Mouse (Mus musculus): ENCODE results near the gene Polr3c. TPM values are rescaled to one million over a fixed set of nuclear protein-coding genes. Genes with fewer than 3 reads are reported as not detected.
A peak's percentile ranks its signal among the peaks of the same experiment; 100 is the strongest.
"Not testable (repeated sequence)": the region's sequence is repeated elsewhere in the genome, so short reads cannot be mapped to it uniquely, and the experiment has no call there.

Polr3c gene
- total RNA-seq (2021), result 10 to 100 TPM; 27.5 to 28.1 TPM

GRCm38 (mm10) chr3:96727343-96727827 lies at the start of gene Polr3c, which contains the start of gene Rnf115:
TSS of gene Polr3c (minus strand) at chr3:96727628.
TSS of gene Rnf115 (plus strand) at chr3:96727664.
- intact Hi-C loops (cut with DNase I), result no loop called here
- peak; percentile 90 to 98 for DNase-seq (ENCODE audit: extremely low spot score in 1 of 2, low spot score in 2 of 2)

GRCm38 (mm10) chr3:96777120-96777519 lies 49.7 kb upstream of the Polr3c start:
- intact Hi-C loops (cut with DNase I), result no loop called here
- DNase-seq (ENCODE audit: extremely low spot score in 1 of 2, low spot score in 2 of 2), result no peak

GRCm38 (mm10) chr3:96772949-96773348 lies 45.5 kb upstream of the Polr3c start:
- intact Hi-C loops (cut with DNase I), result no loop called here
- no peak for DNase-seq (ENCODE audit: extremely low spot score in 1 of 2, low spot score in 2 of 2)

- intact Hi-C loops (cut with DNase I), result no loop called here
- DNase-seq (ENCODE audit: extremely low spot score in 1 of 2, low spot score in 2 of 2), result no peak
Measured at GRCm38 (mm10) chr3:96769971-96770370, 42.5 kb upstream of the Polr3c start.

GRCm38 (mm10) chr3:96764528-96764927 lies 37.1 kb upstream of the Polr3c start:
- no peak for DNase-seq (ENCODE audit: extremely low spot score in 1 of 2, low spot score in 2 of 2)
- intact Hi-C loops (cut with DNase I), result no loop called here

DNA sequence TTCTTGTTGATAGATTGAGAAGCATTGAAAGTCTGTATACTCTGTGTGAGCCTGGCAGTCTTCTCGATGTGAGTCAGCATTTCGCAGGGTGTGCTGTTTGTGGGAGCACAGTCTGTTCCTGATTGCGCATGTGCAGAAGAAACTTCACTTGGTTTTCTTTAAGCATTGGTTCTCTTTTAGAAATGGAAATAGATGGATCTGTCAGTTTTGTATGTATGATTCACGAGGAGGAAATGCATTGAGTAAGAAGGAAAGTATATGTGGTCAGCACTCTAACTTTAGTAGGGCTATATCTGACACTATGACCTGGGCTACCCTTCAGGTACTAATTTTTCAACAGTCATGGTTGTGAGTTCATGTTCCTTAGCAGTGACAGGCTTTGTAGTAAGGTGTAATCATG lies 32.3 kb upstream of the Polr3c start:
- intact Hi-C loops (cut with DNase I), result no loop called here
- no peak for DNase-seq (ENCODE audit: extremely low spot score in 1 of 2, low spot score in 2 of 2)

DNA sequence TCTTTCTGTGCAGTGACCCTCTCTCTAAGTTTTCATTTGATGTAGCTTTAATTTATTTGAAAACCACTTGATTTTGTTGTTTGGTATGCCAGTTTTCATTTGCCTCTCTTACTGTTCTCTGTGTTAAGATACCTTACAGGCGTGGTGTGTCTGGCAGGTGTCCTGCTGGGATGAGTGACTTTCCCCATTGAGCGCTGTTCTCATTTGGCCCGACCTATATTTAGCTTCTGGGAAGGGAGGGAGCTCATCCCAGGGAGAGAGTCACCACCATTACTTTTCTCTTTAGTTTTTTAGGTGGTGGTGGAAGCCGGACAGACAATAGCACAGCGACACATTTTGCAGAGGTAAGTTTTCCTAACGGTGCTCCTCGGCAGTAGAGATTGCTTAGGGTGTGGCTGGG lies 30.3 kb upstream of the Polr3c start:
- intact Hi-C loops (cut with DNase I), result no loop called here

GRCm38 (mm10) chr3:96755935-96756334 lies 28.5 kb upstream of the Polr3c start:
- intact Hi-C loops (cut with DNase I), result no loop called here
- DNase-seq (ENCODE audit: extremely low spot score in 1 of 2, low spot score in 2 of 2), result no peak

More for the DNA sequence above, 30.3 kb upstream of the Polr3c start:
- DNase-seq (ENCODE audit: extremely low spot score in 1 of 2, low spot score in 2 of 2), result no peak

DNA sequence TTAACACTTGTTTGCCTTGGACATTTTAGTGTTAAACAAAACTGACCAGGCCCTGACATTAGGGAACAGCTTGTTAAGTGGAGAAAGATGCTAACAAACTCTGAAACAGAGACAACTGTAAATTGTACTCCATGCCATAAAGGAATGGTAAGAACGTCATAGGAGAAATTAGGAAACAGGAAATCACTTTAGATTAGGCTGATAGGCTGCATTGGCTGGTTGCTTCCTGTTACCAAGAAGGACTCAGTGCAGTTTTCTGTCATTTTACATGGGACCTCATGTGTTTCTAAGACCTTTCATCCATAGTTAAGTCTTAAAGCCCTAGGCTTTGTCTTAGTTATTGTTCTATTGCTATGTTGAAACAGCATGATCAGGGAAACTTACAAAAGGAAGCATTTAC lies 19.4 kb upstream of the Polr3c start:
- no peak for DNase-seq (ENCODE audit: extremely low spot score in 1 of 2, low spot score in 2 of 2)
- intact Hi-C loops (cut with DNase I), result no loop called here

GRCm38 (mm10) chr3:96744348-96744747 lies 16.9 kb upstream of the Polr3c start:
- intact Hi-C loops (cut with DNase I), result no loop called here
- no peak for DNase-seq (ENCODE audit: extremely low spot score in 1 of 2, low spot score in 2 of 2)

GRCm38 (mm10) chr3:96740279-96740678 lies 12.9 kb upstream of the Polr3c start:
- intact Hi-C loops (cut with DNase I); DNase-seq (ENCODE audit: extremely low spot score in 1 of 2, low spot score in 2 of 2): not testable (repeated sequence)

GRCm38 (mm10) chr3:96737995-96738394 lies 10.6 kb upstream of the Polr3c start:
- intact Hi-C loops (cut with DNase I), result no loop called here
- DNase-seq (ENCODE audit: extremely low spot score in 1 of 2, low spot score in 2 of 2), result no peak

GRCm38 (mm10) chr3:96737013-96737740 lies 9.7 kb upstream of the Polr3c start:
- no peak for DNase-seq (ENCODE audit: extremely low spot score in 1 of 2, low spot score in 2 of 2)
- intact Hi-C loops (cut with DNase I), result no loop called here

DNA sequence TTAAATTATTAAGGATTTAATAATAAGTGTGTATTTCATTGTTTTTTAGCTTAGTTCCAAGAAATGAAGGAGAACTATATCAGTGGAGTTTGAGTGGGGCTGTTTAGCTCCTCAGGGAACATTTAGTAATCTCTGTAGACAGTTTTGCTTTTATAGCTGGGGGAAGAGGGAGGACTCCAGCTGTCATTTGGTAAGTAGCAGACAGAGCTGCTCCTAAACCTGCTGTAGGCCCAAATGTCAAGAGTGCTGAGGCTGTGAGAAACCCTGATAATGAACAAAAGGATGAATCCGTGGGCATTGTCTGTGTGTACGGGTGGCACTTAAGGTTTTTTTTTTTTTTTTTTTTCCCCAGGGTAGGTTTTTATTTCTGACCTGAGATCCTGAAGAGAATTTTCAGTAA lies 7.8 kb upstream of the Polr3c start:
- intact Hi-C loops (cut with DNase I), result no loop called here
- no peak for DNase-seq (ENCODE audit: extremely low spot score in 1 of 2, low spot score in 2 of 2)

- intact Hi-C loops (cut with DNase I), result no loop called here
- no peak for DNase-seq (ENCODE audit: extremely low spot score in 1 of 2, low spot score in 2 of 2)
Measured at GRCm38 (mm10) chr3:96733984-96734383, 6.6 kb upstream of the Polr3c start.

GRCm38 (mm10) chr3:96730785-96731184 lies 3.4 kb upstream of the Polr3c start:
- intact Hi-C loops (cut with DNase I), result no loop called here
- DNase-seq (ENCODE audit: extremely low spot score in 1 of 2, low spot score in 2 of 2), result no peak

DNA sequence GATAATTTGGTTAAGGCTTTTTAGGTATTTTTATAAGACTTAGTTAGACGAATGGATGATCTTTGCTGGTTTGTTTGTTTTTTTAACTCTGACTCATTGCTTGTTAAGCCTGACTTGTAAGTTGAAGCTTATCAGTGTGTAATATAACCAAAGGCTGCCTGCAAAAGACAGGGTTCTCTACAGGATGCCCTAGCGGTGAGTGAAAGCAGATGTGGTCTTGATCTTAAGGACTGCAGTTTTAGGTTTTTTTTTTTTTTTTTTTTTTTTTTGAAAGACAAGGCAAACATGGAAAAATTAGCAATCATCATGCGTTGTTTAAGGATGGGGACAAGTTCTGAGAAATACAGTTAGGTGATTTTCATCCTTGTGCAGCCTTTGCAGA lies 2.0 kb upstream of the Polr3c start:
- intact Hi-C loops (cut with DNase I), result no loop called here
- DNase-seq (ENCODE audit: extremely low spot score in 1 of 2, low spot score in 2 of 2), result no peak

DNA sequence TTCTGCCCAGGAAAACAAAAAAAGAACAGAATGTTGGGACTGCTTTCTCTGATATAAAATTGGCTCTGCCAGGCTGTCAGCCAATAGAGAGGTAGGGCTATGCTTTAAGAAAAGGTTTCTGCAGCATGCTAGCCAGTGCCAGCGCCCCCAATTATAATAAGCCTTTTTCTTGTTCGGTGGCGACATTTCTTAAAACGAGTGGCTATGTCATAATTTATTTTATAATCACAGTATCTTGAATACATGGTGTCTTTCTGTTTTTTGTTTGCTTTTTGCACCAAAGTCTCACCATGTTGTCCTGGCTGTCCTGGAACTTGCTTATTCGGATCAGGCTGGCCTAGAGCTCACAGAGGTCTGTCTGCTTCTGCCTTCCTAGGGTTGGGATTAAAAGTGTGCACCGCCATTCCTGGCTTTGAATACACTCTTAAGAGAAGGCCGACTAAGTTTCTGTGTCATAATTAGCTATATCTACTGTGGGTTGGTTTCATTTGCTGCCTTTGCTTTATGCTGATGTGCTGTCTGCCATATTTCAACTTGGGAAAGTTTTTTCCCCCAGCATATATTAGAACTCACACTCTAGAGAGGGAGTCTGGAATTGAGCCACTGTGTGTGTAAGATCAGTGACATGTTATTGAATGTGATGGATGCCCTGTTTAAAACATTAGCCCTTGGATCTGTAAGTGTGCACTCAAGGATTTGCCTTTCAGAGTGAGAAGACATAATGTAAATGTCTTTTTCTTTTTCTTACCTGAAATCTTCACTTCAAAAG lies 1.4 kb upstream of the Polr3c start:
- intact Hi-C loops (cut with DNase I), result no loop called here

GRCm38 (mm10) chr3:96727828-96728633 lies 603 bp upstream of the Polr3c start:
- DNase-seq (ENCODE audit: extremely low spot score in 1 of 2, low spot score in 2 of 2), result peak in 1 of 2 experiments; percentile 45
- intact Hi-C loops (cut with DNase I), result no loop called here

More for the DNA sequence above, 1.4 kb upstream of the Polr3c start:
- DNase-seq (ENCODE audit: extremely low spot score in 1 of 2, low spot score in 2 of 2), result no peak
